Mouse (Mus musculus) heart, embryonic 16.5 days (tissue): ENCODE results near the gene Rap1a. TPM values are rescaled to one million over a fixed set of nuclear protein-coding genes. Genes with fewer than 3 reads are reported as not detected.

Experiments
- ATAC-seq: fragments of 200-750 bp; cut with Nextera tagmentation; replicated peaks from 2 replicates; pipeline ENCODE4 v1.8.0; 2017; ENCODE audit warnings: moderate number of reproducible peaks; ENCODE audit not compliant: insufficient read depth, low FRiP score; ENCODE audit errors: extremely low read depth
- H3K27ac ChIP-seq: fragments of 300-500 bp; sonication (generic); 2 replicates; pipeline ENCODE4 v1.5.1; 2014; ENCODE audit warnings: mild to moderate bottlenecking, low read length, control low read depth, moderate library complexity
- H3K27me3 ChIP-seq: fragments of 300-500 bp; sonication (generic); 2 replicates; pipeline ENCODE4 v1.6.1; 2014; ENCODE audit warnings: low read length, mixed read lengths; ENCODE audit not compliant: control insufficient read depth, insufficient read depth
- H3K36me3 ChIP-seq: fragments of 300-500 bp; sonication (generic); 2 replicates; pipeline ENCODE4 v1.6.1; 2014; ENCODE audit not compliant: control insufficient read depth, insufficient read depth
- H3K4me1 ChIP-seq: fragments of 300-500 bp; sonication (generic); 2 replicates; pipeline ENCODE4 v1.6.1; 2014; ENCODE audit warnings: low read length, mixed read lengths; ENCODE audit not compliant: control insufficient read depth, insufficient read depth
- H3K4me2 ChIP-seq: fragments of 300-500 bp; sonication (generic); 2 replicates; pipeline ENCODE4 v1.6.1; 2014; ENCODE audit warnings: low read depth, mild to moderate bottlenecking, control low read depth, low read length
- H3K4me3 ChIP-seq: fragments of 300-500 bp; sonication (generic); 2 replicates; pipeline ENCODE4 v1.5.1; 2014; ENCODE audit warnings: mild to moderate bottlenecking, control low read depth, low read length
- H3K9ac ChIP-seq: fragments of 300-500 bp; sonication (generic); 2 replicates; pipeline ENCODE4 v1.6.1; 2014; ENCODE audit warnings: low read length, control low read depth
- H3K9me3 ChIP-seq: fragments of 300-500 bp; sonication (generic); replicated peaks from 2 replicates; pipeline ENCODE4 v1.6.1; 2016; ENCODE audit warnings: low read length; ENCODE audit not compliant: control insufficient read depth
- WGBS: fragments of 180-500 bp; shearing (Covaris S2); extraction: QIAGEN DNeasy Blood & Tissue Kit; methylation state at CpG from one replicate; pipeline ENCODE4 v1.1.7; 2014; 5-methylcytosine and 5-hydroxymethylcytosine counted together
- polyA plus RNA-seq: library from polyadenylated mRNA; unstranded; fragments of >200 nt; fragmentation: Nextera tagmentation; extraction: Ambion mirVana; gene quantifications from 2 replicates; pipeline ENCODE4 v1.2.1, GENCODE M21; 2015

The Rap1a gene
- polyA plus RNA-seq, 1 experiment from 2014 or later, result 98.8 TPM

DNA sequence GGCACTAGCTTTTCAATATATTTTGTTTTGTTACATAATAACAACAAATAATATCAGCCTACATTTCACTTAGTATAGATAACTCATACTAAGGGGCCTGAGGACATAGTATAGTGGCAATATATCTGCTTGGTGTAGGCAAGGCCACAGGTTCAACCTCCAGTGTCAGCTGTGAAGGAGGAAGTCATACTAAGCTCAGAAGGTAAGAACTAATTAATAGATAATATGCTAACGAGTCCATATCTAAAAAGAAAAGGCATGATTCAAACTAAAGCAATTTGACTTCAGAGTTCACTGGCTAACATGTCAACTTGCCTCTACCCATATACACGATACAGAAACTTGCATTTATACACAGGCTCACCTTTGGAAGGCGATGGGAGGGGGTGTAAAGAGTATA lies 41.1 kb downstream of the Rap1a start:
- WGBS, result 92% methylated on average over 3 of the region's 3 CpGs
- no peak for ATAC-seq
- H3K9ac ChIP-seq, result no peak overlapping the region

DNA sequence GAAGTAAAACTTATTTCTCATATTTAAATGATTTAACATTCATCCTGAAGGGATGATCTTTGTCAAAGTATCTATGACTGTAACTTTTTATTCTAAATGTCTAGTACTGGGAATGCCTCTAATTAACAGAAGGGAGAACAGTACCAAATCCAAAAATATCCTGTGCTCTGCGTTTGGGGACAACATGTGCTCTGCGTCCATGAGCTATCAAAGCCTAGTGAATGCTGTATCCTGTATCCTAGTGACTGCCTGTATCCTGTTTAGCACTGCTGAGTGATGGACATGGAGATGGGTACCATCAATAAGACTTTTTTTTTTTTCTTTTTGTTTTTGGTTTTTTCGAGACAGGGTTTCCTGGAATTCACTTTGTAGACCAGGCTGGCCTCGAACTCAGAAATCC lies 42.5 kb downstream of the Rap1a start:
- H3K4me3 ChIP-seq, result no peak overlapping the region
- H3K36me3 ChIP-seq, result no peaks in the 10 kb centered on the region
- H3K4me2 ChIP-seq, result no peak overlapping the region
- H3K9me3 ChIP-seq, result no peaks in the 10 kb centered on the region
- no peak overlapping the region for H3K27ac ChIP-seq
- no peak overlapping the region for H3K9ac ChIP-seq
- peaks cover 29% of the 10 kb centered on the region for H3K4me1 ChIP-seq
- WGBS, result 67% methylated on average over 4 of the region's 4 CpGs
- H3K27me3 ChIP-seq, result no peaks in the 10 kb centered on the region
- ATAC-seq, result no peak

More for the DNA sequence above, 41.1 kb downstream of the Rap1a start:
- no peaks in the 10 kb centered on the region for H3K36me3 ChIP-seq
- no peak overlapping the region for H3K4me3 ChIP-seq
- H3K9me3 ChIP-seq, result no peaks in the 10 kb centered on the region
- no peak overlapping the region for H3K27ac ChIP-seq
- no peaks in the 10 kb centered on the region for H3K27me3 ChIP-seq
- peaks cover 30% of the 10 kb centered on the region for H3K4me1 ChIP-seq
- no peak overlapping the region for H3K4me2 ChIP-seq

DNA sequence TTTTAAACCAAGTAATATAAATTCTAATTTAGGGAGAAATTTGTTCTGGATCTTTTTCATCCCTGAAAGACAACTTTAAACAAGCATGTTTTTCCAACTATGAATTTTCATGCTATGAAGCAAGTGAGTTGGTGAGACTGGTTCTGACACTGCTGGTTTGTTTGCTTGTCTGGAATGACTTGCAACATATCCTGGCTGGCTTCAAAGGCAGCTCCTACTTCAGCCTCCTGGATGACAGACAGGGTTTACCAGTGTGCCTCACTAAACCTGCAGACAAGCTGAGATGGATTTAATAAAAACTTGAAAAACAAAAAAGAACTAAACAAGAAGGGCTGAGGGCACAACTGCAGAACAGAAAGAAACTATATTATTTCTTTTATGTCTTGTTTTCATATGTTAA lies 43.0 kb downstream of the Rap1a start:
- no peak for ATAC-seq
- H3K27ac ChIP-seq, result no peak overlapping the region
- no peaks in the 10 kb centered on the region for H3K27me3 ChIP-seq
- peaks cover 24% of the 10 kb centered on the region for H3K4me1 ChIP-seq
- no peaks in the 10 kb centered on the region for H3K36me3 ChIP-seq
- H3K4me3 ChIP-seq, result no peak overlapping the region
- no peak overlapping the region for H3K9ac ChIP-seq
- H3K9me3 ChIP-seq, result no peaks in the 10 kb centered on the region
- H3K4me2 ChIP-seq, result no peak overlapping the region

DNA sequence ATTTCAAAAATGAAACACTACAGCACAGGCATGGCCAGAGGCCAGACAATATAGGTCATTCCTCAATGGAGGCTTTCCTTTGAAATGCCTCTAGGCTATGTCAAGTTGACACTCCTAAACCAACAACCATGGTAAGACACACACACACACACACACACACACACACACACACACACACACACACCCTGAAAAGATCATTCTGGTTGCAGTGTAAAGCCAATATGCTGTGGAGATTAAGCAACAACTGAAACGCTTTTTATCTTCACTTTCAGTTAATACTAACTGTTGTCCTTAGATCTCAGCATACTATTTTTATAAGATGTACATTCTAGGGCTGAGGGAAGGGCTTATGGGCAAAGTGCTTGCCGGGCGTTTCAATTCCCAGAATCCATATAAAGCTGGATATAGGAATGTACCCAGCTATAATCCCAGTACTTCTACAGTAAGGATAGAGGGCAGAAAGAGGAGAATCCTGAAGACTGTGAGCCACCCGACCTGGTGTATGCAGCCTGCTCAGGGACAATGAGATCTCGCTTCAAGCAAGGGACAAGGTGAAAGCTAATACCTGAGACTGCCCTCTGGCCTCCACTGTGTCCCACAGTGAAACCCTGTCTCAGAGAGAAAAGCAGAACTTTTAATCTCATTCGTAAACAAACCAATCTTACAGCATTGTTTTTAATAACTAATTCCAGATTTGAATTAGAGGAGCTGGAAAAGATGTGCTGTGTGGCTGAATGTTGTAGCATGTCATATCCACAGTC lies 43.6 kb downstream of the Rap1a start:
- H3K27ac ChIP-seq, result no peak overlapping the region
- 73% methylated on average over 6 of the region's 6 CpGs for WGBS
- no peak for ATAC-seq
- no peak overlapping the region for H3K4me2 ChIP-seq
- no peaks in the 10 kb centered on the region for H3K27me3 ChIP-seq
- H3K4me3 ChIP-seq, result no peak overlapping the region
- peaks cover 23% of the 10 kb centered on the region for H3K4me1 ChIP-seq
- H3K9me3 ChIP-seq, result no peaks in the 10 kb centered on the region
- no peak overlapping the region for H3K9ac ChIP-seq
- H3K36me3 ChIP-seq, result no peaks in the 10 kb centered on the region

DNA sequence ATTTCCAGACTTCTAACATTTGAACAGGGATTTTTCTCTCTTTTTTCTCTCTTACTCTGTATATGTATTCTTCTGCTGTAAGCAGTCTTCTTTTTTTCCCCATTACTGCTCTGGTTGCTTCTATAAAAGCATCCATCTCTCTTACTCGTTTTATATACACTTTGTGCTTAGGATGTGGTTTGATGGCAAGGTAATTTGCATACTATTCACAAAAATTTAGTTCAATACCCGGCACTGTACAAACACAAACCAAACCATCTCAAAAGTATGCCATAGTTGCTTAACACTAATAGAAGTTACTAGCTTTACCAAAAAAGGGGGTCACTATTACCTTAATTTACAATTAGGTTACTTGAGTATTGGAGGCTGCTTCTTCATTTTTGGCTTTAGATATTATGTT lies 44.6 kb downstream of the Rap1a start:
- H3K36me3 ChIP-seq, result no peaks in the 10 kb centered on the region
- WGBS, result 75% methylated on average over 2 of the region's 2 CpGs

DNA sequence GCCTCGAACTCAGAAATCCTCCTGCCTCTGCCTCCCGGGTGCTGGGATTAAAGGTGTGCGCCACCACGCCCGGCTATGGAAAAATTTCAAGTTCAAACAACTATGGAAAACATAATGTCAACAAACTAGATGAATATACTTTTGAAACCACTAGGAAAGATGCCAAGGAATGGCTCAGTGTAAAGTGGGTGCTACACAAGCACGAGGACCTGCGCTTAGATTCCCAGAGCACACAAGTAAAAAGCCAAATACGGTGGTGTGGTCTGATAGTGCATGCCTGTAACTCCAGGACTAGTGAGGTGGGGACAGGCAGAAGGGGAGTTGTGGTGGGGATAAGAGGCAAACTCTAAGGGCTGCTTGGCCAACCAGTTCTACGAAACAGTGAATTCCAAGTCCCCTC lies 46.0 kb downstream of the Rap1a start:
- Histone ChIP-seq H3K36me3 (no peaks in the 10 kb centered on the region), H3K4me3 (no peak overlapping the region), H3K4me1 (peaks cover 21% of the 10 kb centered on the region), H3K27me3 (no peaks in the 10 kb centered on the region), H3K4me2 (no peak overlapping the region), H3K27ac (no peak overlapping the region), H3K9ac (no peak overlapping the region), H3K9me3 (no peaks in the 10 kb centered on the region)
- no peak for ATAC-seq
- 84% methylated on average over 9 of the region's 9 CpGs for WGBS

More for the DNA sequence above, 44.6 kb downstream of the Rap1a start:
- H3K4me2 ChIP-seq, result no peak overlapping the region
- H3K9me3 ChIP-seq, result no peaks in the 10 kb centered on the region
- ATAC-seq, result no peak
- no peak overlapping the region for H3K27ac ChIP-seq
- H3K27me3 ChIP-seq, result no peaks in the 10 kb centered on the region
- H3K4me1 ChIP-seq, result peaks cover 21% of the 10 kb centered on the region
- H3K4me3 ChIP-seq, result no peak overlapping the region
- no peak overlapping the region for H3K9ac ChIP-seq

DNA sequence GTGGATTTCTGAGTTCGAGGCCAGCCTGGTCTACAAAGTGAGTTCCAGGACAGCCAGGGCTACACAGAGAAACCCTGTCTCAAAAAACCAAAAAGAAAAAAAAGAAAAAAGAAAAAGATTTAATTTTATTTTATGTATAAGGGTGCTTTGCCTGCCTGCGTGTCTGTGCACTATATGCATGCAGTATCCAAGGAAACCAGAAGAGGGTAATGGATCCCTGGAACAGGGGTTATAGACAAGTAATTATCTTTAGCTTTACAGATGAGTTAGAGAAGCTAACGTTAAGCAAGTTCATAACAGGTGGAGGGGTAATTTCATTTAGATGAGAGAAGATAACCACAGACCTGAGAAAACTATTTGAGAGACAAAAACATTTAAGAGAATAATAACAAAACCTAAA lies 47.0 kb downstream of the Rap1a start:
- H3K4me2 ChIP-seq, result no peak overlapping the region
- no peak overlapping the region for H3K9ac ChIP-seq
- ATAC-seq, result no peak
- no peaks in the 10 kb centered on the region for H3K27me3 ChIP-seq
- peaks cover 21% of the 10 kb centered on the region for H3K4me1 ChIP-seq
- H3K27ac ChIP-seq, result no peak overlapping the region
- H3K4me3 ChIP-seq, result no peak overlapping the region
- H3K9me3 ChIP-seq, result no peaks in the 10 kb centered on the region
- WGBS, result 81% methylated on average over 3 of the region's 3 CpGs
- H3K36me3 ChIP-seq, result peaks cover 3% of the 10 kb centered on the region; the same call in 1 of the 2 replicates

DNA sequence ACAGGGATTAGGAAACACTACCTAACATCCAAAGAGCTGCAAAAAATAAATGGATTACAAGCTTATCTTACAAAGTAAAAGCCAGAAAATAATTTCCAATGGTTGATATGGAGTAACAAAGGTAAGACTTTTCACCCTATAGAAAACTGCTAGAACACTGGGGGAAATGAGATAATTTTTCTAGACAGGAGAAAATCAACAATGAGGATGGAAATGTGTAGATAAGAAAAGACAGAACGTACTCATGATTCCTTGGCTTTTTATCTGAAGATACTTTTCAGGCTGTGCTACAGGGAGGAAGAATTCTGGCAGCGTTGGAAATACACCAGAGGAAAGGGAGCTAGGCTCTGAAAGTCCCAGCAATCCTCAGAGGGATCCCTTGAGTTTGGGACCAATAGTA lies 50.3 kb downstream of the Rap1a start:
- Histone ChIP-seq H3K4me3 (no peak overlapping the region), H3K4me1 (peaks cover 3% of the 10 kb centered on the region), H3K36me3 (peaks cover 3% of the 10 kb centered on the region; the same call in 1 of the 2 replicates), H3K27me3 (no peaks in the 10 kb centered on the region), H3K9ac (no peak overlapping the region), H3K4me2 (no peak overlapping the region), H3K9me3 (no peaks in the 10 kb centered on the region), H3K27ac (no peak overlapping the region)
- no peak for ATAC-seq
- WGBS, result 61% methylated on average over 2 of the region's 2 CpGs

DNA sequence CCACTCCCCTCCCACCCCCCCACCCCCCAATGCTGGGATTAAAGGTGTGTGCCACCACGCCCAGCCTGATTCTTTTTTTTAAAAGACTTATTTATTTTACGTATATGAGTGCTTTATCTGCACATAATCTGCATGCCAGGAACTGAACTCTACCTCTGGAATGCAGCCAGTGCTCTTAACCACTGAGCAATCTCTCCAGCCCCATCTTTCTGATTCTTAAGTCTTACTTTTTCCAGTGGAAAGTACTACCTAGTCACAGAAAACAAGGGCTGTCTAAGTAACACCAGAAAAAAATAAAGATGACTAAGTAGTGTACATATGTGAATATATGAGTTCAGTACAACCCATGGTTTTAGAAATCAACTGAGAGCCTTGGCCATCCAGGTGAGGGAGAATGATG lies 54.6 kb downstream of the Rap1a start:
- H3K4me3 ChIP-seq, result no peak overlapping the region
- WGBS, result 75% methylated on average over 2 of the region's 2 CpGs

More for the DNA sequence above, 54.6 kb downstream of the Rap1a start:
- ATAC-seq, result no peak
- H3K36me3 ChIP-seq, result peaks cover 3% of the 10 kb centered on the region; the same call in 1 of the 2 replicates
- no peaks in the 10 kb centered on the region for H3K9me3 ChIP-seq
- H3K27me3 ChIP-seq, result no peaks in the 10 kb centered on the region
- H3K27ac ChIP-seq, result no peak overlapping the region
- no peak overlapping the region for H3K4me2 ChIP-seq
- peaks cover 3% of the 10 kb centered on the region; the same call in 1 of the 2 replicates for H3K4me1 ChIP-seq
- H3K9ac ChIP-seq, result no peak overlapping the region
